In genomic region chr8:111919663-111920062, GRCm38 (mm10) we compare ENCODE assay signal across 13 mouse cellular contexts. TPM values are rescaled to one million over a fixed set of nuclear protein-coding genes. Genes with fewer than 3 reads are reported as not detected.
A peak's percentile ranks its signal among the peaks of the same experiment; 100 is the strongest.
DNase-seq lines count a peak whose midpoint lies in the region; ATAC-seq and TF ChIP-seq lines count a peak whose summit lies in the region.
"Had no signal": no experiment of that assay in that cellular context is flagged by ENCODE, and none has a peak within 500 bp of the region (broad histone marks: within the 10 kb centered on the region; RNA-seq: fewer than 3 reads in every experiment).

No protein-coding gene starts in this region.

- no peaks in the 10 kb centered on the region for H3K4me1 ChIP-seq in intestine, postnatal 0 days (replicated peaks; ENCODE audit: control insufficient read depth, insufficient read depth, low read length)
- no peaks in the 10 kb centered on the region; the same call in 1 of the 2 replicates for H3K4me1 ChIP-seq in intestine, embryonic 16.5 days (ENCODE audit: control insufficient read depth, insufficient read depth, low read length)
- peaks cover 2% of the 10 kb centered on the region; the same call in 1 of the 2 replicates for H3K4me1 ChIP-seq in bone marrow, adult 2 months (ENCODE audit: control insufficient read depth, insufficient read depth, low read length)
- H3K4me1 ChIP-seq: midbrain, embryonic 12.5 days had no signal

- no peaks in the 10 kb centered on the region for H3K9me3 ChIP-seq in intestine, postnatal 0 days (ENCODE audit: control insufficient read depth)
- H3K9me3 ChIP-seq in intestine, embryonic 16.5 days (ENCODE audit: control insufficient read depth, low read length): no peaks in the 10 kb centered on the region
- H3K9me3 ChIP-seq: heart, embryonic 13.5 days; lung, embryonic 15.5 days; midbrain, embryonic 12.5 days had no signal

- DNase-seq in thymus, postnatal 14 days: peak; percentile 20
- DNase-seq in thymus, postnatal 4 days: no peak
- no peak for DNase-seq in layer of hippocampus, adult 9-11 months
- no peak for DNase-seq in frontal cortex, postnatal 14 days (ENCODE audit: low spot score in 2 of 2)
- DNase-seq: adrenal gland, adult 8-10 months; retina, postnatal 1 day had no signal

- H3K27me3 ChIP-seq in intestine, postnatal 0 days (replicated peaks; ENCODE audit: control insufficient read depth, insufficient read depth, low read length): no peaks in the 10 kb centered on the region
- H3K27me3 ChIP-seq in intestine, embryonic 16.5 days (replicated peaks; ENCODE audit: control insufficient read depth, insufficient read depth, low read length): no peaks in the 10 kb centered on the region
- H3K27me3 ChIP-seq: heart, embryonic 13.5 days; lung, embryonic 15.5 days; midbrain, embryonic 12.5 days had no signal

- TF ChIP-seq CTCF in intestine, postnatal 0 days (IDR thresholded peaks at IDR 0.05; ENCODE audit: low read depth): peak; percentile 55
- peak; percentile 57 for TF ChIP-seq CTCF in bone marrow, adult 2 months (IDR thresholded peaks at IDR 0.05; ENCODE audit: control insufficient read depth, insufficient read depth, low read length)

- no peak overlapping the region for H3K4me2 ChIP-seq in intestine, postnatal 0 days (replicated peaks; ENCODE audit: low read depth)
- H3K4me2 ChIP-seq in intestine, embryonic 16.5 days (ENCODE audit: low read depth, low read length): no peak overlapping the region
- H3K4me2 ChIP-seq: heart, embryonic 13.5 days; lung, embryonic 15.5 days; midbrain, embryonic 12.5 days had no signal

- H3K4me3 ChIP-seq in intestine, postnatal 0 days (ENCODE audit: low read depth, low read length): no peak overlapping the region
- H3K4me3 ChIP-seq in intestine, embryonic 16.5 days (ENCODE audit: low read length): no peak overlapping the region
- H3K4me3 ChIP-seq in bone marrow, adult 2 months (replicated peaks; ENCODE audit: control insufficient read depth, low read depth, low read length): no peak overlapping the region
- H3K4me3 ChIP-seq: heart, embryonic 13.5 days; lung, embryonic 15.5 days; midbrain, embryonic 12.5 days had no signal

- ATAC-seq in intestine, postnatal 0 days: no peak
- no peak for ATAC-seq in intestine, embryonic 16.5 days
- ATAC-seq in megakaryocyte-erythroid progenitor cell, adult 5-6 weeks (replicated peaks; ENCODE audit: low FRiP score, low TSS enrichment, poor library complexity, severe bottlenecking): no peak

- H3K9ac ChIP-seq in intestine, postnatal 0 days (ENCODE audit: low read depth, low read length): no peak overlapping the region
- H3K9ac ChIP-seq in intestine, embryonic 16.5 days (ENCODE audit: low read depth, low read length): no peak overlapping the region
- H3K9ac ChIP-seq: heart, embryonic 13.5 days; lung, embryonic 15.5 days; midbrain, embryonic 12.5 days had no signal

- WGBS in intestine, postnatal 0 days: 96% methylated on average over 2 of the region's 2 CpGs
- WGBS in intestine, embryonic 16.5 days: 85% methylated on average over 2 of the region's 2 CpGs
- 87% methylated on average over 2 of the region's 2 CpGs for WGBS in bone marrow, adult 2 months

- TF ChIP-seq POLR2A in bone marrow, adult 2 months (IDR thresholded peaks at IDR 0.05; ENCODE audit: borderline replicate concordance, control insufficient read depth, low read depth, low read length): no peak

- no peak overlapping the region for H3K27ac ChIP-seq in intestine, postnatal 0 days (ENCODE audit: low read depth, low read length)
- no peak overlapping the region for H3K27ac ChIP-seq in intestine, embryonic 16.5 days (ENCODE audit: low read length)
- no peak overlapping the region for H3K27ac ChIP-seq in bone marrow, adult 2 months (ENCODE audit: control insufficient read depth, insufficient read depth, low read depth, low read length, poor library complexity)
- H3K27ac ChIP-seq: heart, embryonic 13.5 days; lung, embryonic 15.5 days; midbrain, embryonic 12.5 days had no signal

- no peaks in the 10 kb centered on the region for H3K36me3 ChIP-seq in intestine, postnatal 0 days (ENCODE audit: control insufficient read depth, insufficient read depth)
- peaks cover 3% of the 10 kb centered on the region; the same call in 1 of the 2 replicates for H3K36me3 ChIP-seq in intestine, embryonic 16.5 days (ENCODE audit: control insufficient read depth, insufficient read depth, low read length)
- H3K36me3 ChIP-seq: heart, embryonic 13.5 days; lung, embryonic 15.5 days had no signal

RNA-seq across cellular contexts. Expression of gene Chst5, which starts 9.4 kb away (rescaled TPM):
- 0.44 and 0.54 TPM in 2 replicates for polyA plus RNA-seq in intestine, postnatal 0 days (2015; fragmentation: Nextera tagmentation; extraction: Ambion mirVana)
- polyA plus RNA-seq in intestine, embryonic 16.5 days (2015; fragmentation: Nextera tagmentation; extraction: Ambion mirVana): 0.97 and 1.4 TPM in 2 replicates
- 0.70 TPM in 1 of 2 replicates, not detected in the other for polyA plus RNA-seq in bone marrow, adult 2 months (2011; ENCODE audit: insufficient read depth, insufficient read length, low replicate concordance, missing spikeins)
- total RNA-seq in megakaryocyte-erythroid progenitor cell, adult 5-6 weeks (2014; fragmentation: Nextera tagmentation): not detected in 2 replicates
- total RNA-seq in megakaryocyte-erythroid progenitor cell, adult 5-6 weeks (2017): not detected in 2 replicates
- total RNA-seq: adrenal gland, adult 8-10 months had no signal

RNA-seq across cellular contexts. Expression of gene Tmem231, which starts 14.0 kb away (rescaled TPM):
- 1.8 and 2.2 TPM in 2 replicates for polyA plus RNA-seq in intestine, postnatal 0 days (2015; fragmentation: Nextera tagmentation; extraction: Ambion mirVana)
- polyA plus RNA-seq in intestine, embryonic 16.5 days (2015; fragmentation: Nextera tagmentation; extraction: Ambion mirVana): 8.6 and 8.9 TPM in 2 replicates
- polyA plus RNA-seq in bone marrow, adult 2 months (2011; ENCODE audit: insufficient read depth, insufficient read length, low replicate concordance, missing spikeins): 2.4 TPM in 1 of 2 replicates, not detected in the other
- 2.5 and 3.9 TPM in 2 replicates for total RNA-seq in megakaryocyte-erythroid progenitor cell, adult 5-6 weeks (2014; fragmentation: Nextera tagmentation)
- 1.6 and 2.1 TPM in 2 replicates for total RNA-seq in megakaryocyte-erythroid progenitor cell, adult 5-6 weeks (2017)

RNA-seq across cellular contexts. Expression of gene Gabarapl2, which starts 20.8 kb away (rescaled TPM):
- 298 and 308 TPM in 2 replicates for polyA plus RNA-seq in intestine, postnatal 0 days (2015; fragmentation: Nextera tagmentation; extraction: Ambion mirVana)
- 208 and 212 TPM in 2 replicates for polyA plus RNA-seq in intestine, embryonic 16.5 days (2015; fragmentation: Nextera tagmentation; extraction: Ambion mirVana)
- 84.5 and 93.5 TPM in 2 replicates for polyA plus RNA-seq in bone marrow, adult 2 months (2011; ENCODE audit: insufficient read depth, insufficient read length, low replicate concordance, missing spikeins)
- 42.6 and 55.5 TPM in 2 replicates for total RNA-seq in megakaryocyte-erythroid progenitor cell, adult 5-6 weeks (2014; fragmentation: Nextera tagmentation)
- 29.1 and 32.9 TPM in 2 replicates for total RNA-seq in megakaryocyte-erythroid progenitor cell, adult 5-6 weeks (2017)

RNA-seq across cellular contexts. Expression of gene Tmem170, which starts 43.1 kb away (rescaled TPM):
- 24.1 and 25.4 TPM in 2 replicates for polyA plus RNA-seq in intestine, postnatal 0 days (2015; fragmentation: Nextera tagmentation; extraction: Ambion mirVana)
- 14.9 and 15.7 TPM in 2 replicates for polyA plus RNA-seq in intestine, embryonic 16.5 days (2015; fragmentation: Nextera tagmentation; extraction: Ambion mirVana)
- 2.1 and 5.0 TPM in 2 replicates for polyA plus RNA-seq in bone marrow, adult 2 months (2011; ENCODE audit: insufficient read depth, insufficient read length, low replicate concordance, missing spikeins)
- 4.4 and 5.0 TPM in 2 replicates for total RNA-seq in megakaryocyte-erythroid progenitor cell, adult 5-6 weeks (2014; fragmentation: Nextera tagmentation)
- total RNA-seq in megakaryocyte-erythroid progenitor cell, adult 5-6 weeks (2017): 3.7 and 4.3 TPM in 2 replicates
